In genomic region chr11:108214521-108215223, GRCm38 (mm10) we compare ENCODE assay signal across 9 mouse cellular contexts.
DNase-seq lines count a peak whose midpoint lies in the region; ATAC-seq and TF ChIP-seq lines count a peak whose summit lies in the region.
"Had no signal": no experiment of that assay in that cellular context is flagged by ENCODE, and none has a peak within 500 bp of the region (broad histone marks: within the 10 kb centered on the region; RNA-seq: fewer than 3 reads in every experiment).

No protein-coding gene starts in this region.

- H3K4me3 ChIP-seq in layer of hippocampus, adult 2 months = no peak overlapping the region
- H3K4me3 ChIP-seq in limb, embryonic 15.5 days = no peak overlapping the region
- no peak overlapping the region for H3K4me3 ChIP-seq in forebrain, embryonic 13.5 days
- no peak overlapping the region for H3K4me3 ChIP-seq in forebrain, embryonic 12.5 days (replicated peaks)
- H3K4me3 ChIP-seq: liver, embryonic 13.5 days had no signal

- no peaks in the 10 kb centered on the region for H3K9me3 ChIP-seq in limb, embryonic 15.5 days
- H3K9me3 ChIP-seq in forebrain, embryonic 13.5 days (replicated peaks) = no peaks in the 10 kb centered on the region
- no peaks in the 10 kb centered on the region for H3K9me3 ChIP-seq in forebrain, embryonic 12.5 days
- H3K9me3 ChIP-seq: liver, embryonic 13.5 days had no signal

- 70% methylated on average over 11 of the region's 11 CpGs for WGBS in limb, embryonic 15.5 days
- 90% methylated on average over 11 of the region's 11 CpGs for WGBS in forebrain, embryonic 13.5 days
- WGBS in forebrain, embryonic 12.5 days = 87% methylated on average over 11 of the region's 11 CpGs

- no peak for DNase-seq in layer of hippocampus, adult 2 months (ENCODE audit: low spot score in 2 of 2)
- DNase-seq in layer of hippocampus, adult 18-20 months (ENCODE audit: low spot score in 2 of 2) = no peak
- DNase-seq in CD4-positive helper T cell, adult 2 months (ENCODE audit: low read depth, low spot score) = peak; percentile 63
- DNase-seq in adipocyte (ENCODE audit: low spot score) = peak; percentile 8
- DNase-seq in kidney, postnatal 36 days = no peak
- DNase-seq: liver, embryonic 13.5 days had no signal

- H3K4me2 ChIP-seq in limb, embryonic 15.5 days = peak overlapping the region; percentile 31; the same call in 1 of the 2 replicates
- no peak overlapping the region for H3K4me2 ChIP-seq in forebrain, embryonic 13.5 days
- no peak overlapping the region for H3K4me2 ChIP-seq in forebrain, embryonic 12.5 days
- H3K4me2 ChIP-seq: liver, embryonic 13.5 days had no signal

- no peak for TF ChIP-seq CTCF in layer of hippocampus, adult 2 months (conservative IDR thresholded peaks at IDR 0.05)

- H3K36me3 ChIP-seq in limb, embryonic 15.5 days = no peaks in the 10 kb centered on the region
- no peaks in the 10 kb centered on the region for H3K36me3 ChIP-seq in forebrain, embryonic 13.5 days (ENCODE audit: poor library complexity, severe bottlenecking)
- H3K36me3 ChIP-seq in forebrain, embryonic 12.5 days (replicated peaks) = no peaks in the 10 kb centered on the region
- H3K36me3 ChIP-seq: liver, embryonic 13.5 days had no signal

- H3K4me1 ChIP-seq in limb, embryonic 15.5 days = peaks cover 46% of the 10 kb centered on the region
- H3K4me1 ChIP-seq in forebrain, embryonic 13.5 days = peaks cover 17% of the 10 kb centered on the region
- H3K4me1 ChIP-seq in forebrain, embryonic 12.5 days = 0 out of 2 replicates have a peak, but pooled peaks cover 5% of the 10 kb centered on the region

- ATAC-seq in limb, embryonic 15.5 days (ENCODE audit: insufficient number of reproducible peaks, low FRiP score, low TSS enrichment, low read depth) = no peak
- no peak for ATAC-seq in forebrain, embryonic 13.5 days
- no peak for ATAC-seq in forebrain, embryonic 12.5 days (ENCODE audit: low FRiP score)

- H3K27ac ChIP-seq in layer of hippocampus, adult 2 months = peak overlapping the region; percentile 65; the same call in 1 of the 2 replicates
- peak overlapping the region; percentile 82 for H3K27ac ChIP-seq in limb, embryonic 15.5 days
- no peak overlapping the region for H3K27ac ChIP-seq in forebrain, embryonic 13.5 days
- no peak overlapping the region for H3K27ac ChIP-seq in forebrain, embryonic 12.5 days
- H3K27ac ChIP-seq: liver, embryonic 13.5 days had no signal

- no peak overlapping the region for H3K9ac ChIP-seq in limb, embryonic 15.5 days
- no peak overlapping the region for H3K9ac ChIP-seq in forebrain, embryonic 13.5 days
- H3K9ac ChIP-seq in forebrain, embryonic 12.5 days = no peak overlapping the region
- H3K9ac ChIP-seq: liver, embryonic 13.5 days had no signal

- no peaks in the 10 kb centered on the region for H3K27me3 ChIP-seq in limb, embryonic 15.5 days
- H3K27me3 ChIP-seq in forebrain, embryonic 13.5 days = no peaks in the 10 kb centered on the region
- no peaks in the 10 kb centered on the region for H3K27me3 ChIP-seq in forebrain, embryonic 12.5 days
- H3K27me3 ChIP-seq: liver, embryonic 13.5 days had no signal

Comparison
In these comparisons a context has a peak if more than half of its experiments do, and no peak if none do; other contexts are left out.
1. DNase-seq: peak in CD4-positive helper T cell, adult 2 months (single experiment) and adipocyte (single experiment); none in layer of hippocampus, adult 2 months (0 of 2), layer of hippocampus, adult 18-20 months (0 of 2) and kidney, postnatal 36 days (0 of 2).
2. H3K27ac ChIP-seq: peak in layer of hippocampus, adult 2 months (single experiment) and limb, embryonic 15.5 days (single experiment); none in forebrain, embryonic 13.5 days (single experiment) and forebrain, embryonic 12.5 days (single experiment).